Mouse (Mus musculus) liver, embryonic 11.5 days (tissue): Measurements from ENCODE around the gene Slc44a2. TPM values are rescaled to one million over a fixed set of nuclear protein-coding genes. Genes with fewer than 3 reads are reported as not detected.

ENCODE experiments used
- ATAC-seq: fragments of 200-750 bp; cut with Nextera tagmentation; replicated peaks from 2 replicates; pipeline ENCODE4 v1.8.0; 2017; ENCODE audit warnings: moderate number of reproducible peaks, mild to moderate bottlenecking, moderate TSS enrichment, moderate library complexity; ENCODE audit not compliant: low FRiP score
- DNase-seq: peaks from one replicate; pipeline ENCODE4 v3.0.0-alpha.2; 2017; ENCODE audit warnings: low spot score
- H3K27ac ChIP-seq: fragments of 300-500 bp; sonication (generic); 2 replicates; pipeline ENCODE4 v1.5.1; 2014; ENCODE audit warnings: mild to moderate bottlenecking, low read depth, low read length, control low read depth
- H3K27me3 ChIP-seq: fragments of 300-500 bp; sonication (generic); replicated peaks from 2 replicates; pipeline ENCODE4 v1.6.1; 2014; ENCODE audit warnings: low read length, mixed read lengths; ENCODE audit not compliant: control insufficient read depth, insufficient read depth
- H3K36me3 ChIP-seq: fragments of 300-500 bp; sonication (generic); 2 replicates; pipeline ENCODE4 v1.6.1; 2014; ENCODE audit warnings: mild to moderate bottlenecking, low read length, moderate library complexity, mixed read lengths; ENCODE audit not compliant: control insufficient read depth, insufficient read depth
- H3K4me1 ChIP-seq: fragments of 300-500 bp; sonication (generic); replicated peaks from 2 replicates; pipeline ENCODE4 v1.6.1; 2014; ENCODE audit warnings: low read length, mixed read lengths; ENCODE audit not compliant: control insufficient read depth, insufficient read depth
- H3K4me2 ChIP-seq: fragments of 300-500 bp; sonication (generic); 2 replicates; pipeline ENCODE4 v1.6.1; 2014; ENCODE audit warnings: mild to moderate bottlenecking, control low read depth, moderate library complexity
- H3K4me3 ChIP-seq: fragments of 300-500 bp; sonication (generic); 2 replicates; pipeline ENCODE4 v1.5.1; 2014; ENCODE audit warnings: low read depth, low read length, control low read depth
- H3K9ac ChIP-seq: fragments of 300-500 bp; sonication (generic); 2 replicates; pipeline ENCODE4 v1.6.1; 2014; ENCODE audit warnings: low read depth, low read length, control low read depth
- H3K9me3 ChIP-seq: fragments of 300-500 bp; sonication (generic); 2 replicates; pipeline ENCODE4 v1.6.1; 2016; ENCODE audit warnings: low read length, inconsistent platforms, mixed read lengths; ENCODE audit not compliant: control insufficient read depth
- whole genome bisulfite sequencing: fragments of 180-500 bp; shearing (Covaris S2); extraction: QIAGEN DNeasy Blood & Tissue Kit; methylation state at CpG from one replicate; pipeline ENCODE4 v1.1.7; 2014; 5-methylcytosine and 5-hydroxymethylcytosine counted together
- polyA plus RNA-seq: library from polyadenylated mRNA; unstranded; fragments of >200 nt; fragmentation: Nextera tagmentation; extraction: Ambion mirVana; gene quantifications from 2 replicates; pipeline ENCODE4 v1.2.1, GENCODE M21; 2014

Slc44a2 gene
- polyA plus RNA-seq, 1 experiment from 2014 or later = 57.2 TPM

DNA sequence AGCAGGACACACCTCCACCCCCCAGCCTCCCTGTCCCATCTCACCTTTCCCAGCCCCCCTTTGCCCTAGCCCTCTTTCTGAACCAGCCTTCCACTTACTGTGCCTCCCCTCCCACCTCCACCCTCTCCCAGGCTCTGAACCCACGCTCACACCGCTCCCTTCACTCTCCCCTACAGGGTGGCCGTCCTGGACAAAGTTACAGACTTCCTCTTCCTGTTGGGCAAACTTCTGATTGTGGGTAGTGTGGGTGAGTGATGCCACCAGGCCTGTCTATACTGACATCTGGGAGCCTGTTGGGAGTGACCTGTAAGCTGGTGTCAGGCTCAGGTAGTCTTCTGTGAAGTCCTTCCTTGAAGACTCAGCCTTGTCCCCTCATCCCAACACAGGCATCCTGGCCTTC is 27.7 kb downstream of the Slc44a2 start:
- no peak overlapping the region for H3K4me3 ChIP-seq
- no peak for DNase-seq
- ATAC-seq = no peak
- no peaks in the 10 kb centered on the region for H3K27me3 ChIP-seq
- H3K36me3 ChIP-seq = peaks cover 26% of the 10 kb centered on the region
- no peak overlapping the region for H3K9ac ChIP-seq
- H3K9me3 ChIP-seq = no peaks in the 10 kb centered on the region
- H3K4me2 ChIP-seq = no peak overlapping the region
- 77% methylated on average over 3 of the region's 3 CpGs for WGBS
- H3K27ac ChIP-seq = 0 out of 2 replicates have a peak overlapping the region, but pooled peaks have one; percentile 5
- H3K4me1 ChIP-seq = peaks cover 13% of the 10 kb centered on the region

DNA sequence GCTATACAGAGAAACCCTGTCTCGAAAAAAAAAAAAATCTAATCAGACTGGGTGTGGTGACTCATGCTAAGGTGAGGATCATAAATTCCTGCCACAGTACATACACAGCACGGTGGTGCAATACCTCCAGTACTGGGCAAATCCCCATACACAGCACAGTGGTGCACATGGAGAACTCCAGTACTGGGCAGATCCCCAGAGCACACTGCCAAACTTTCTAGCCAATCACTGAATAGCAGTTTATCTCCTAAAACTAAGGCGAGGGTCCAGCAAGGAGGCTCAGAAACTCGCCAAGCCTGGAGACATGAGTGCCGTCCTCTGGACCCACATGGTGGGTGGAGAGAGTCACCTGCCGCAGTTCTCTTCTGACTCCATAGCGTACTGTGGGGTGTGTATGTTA is 30.7 kb downstream of the Slc44a2 start:
- Histone ChIP-seq H3K9ac (no peak overlapping the region), H3K36me3 (peaks cover 22% of the 10 kb centered on the region), H3K27ac (no peak overlapping the region), H3K27me3 (no peaks in the 10 kb centered on the region), H3K4me1 (peaks cover 17% of the 10 kb centered on the region), H3K4me2 (no peak overlapping the region), H3K4me3 (no peak overlapping the region), H3K9me3 (no peaks in the 10 kb centered on the region)
- 74% methylated on average over 7 of the region's 7 CpGs for WGBS
- ATAC-seq (no peak), DNase-seq (no peak)

DNA sequence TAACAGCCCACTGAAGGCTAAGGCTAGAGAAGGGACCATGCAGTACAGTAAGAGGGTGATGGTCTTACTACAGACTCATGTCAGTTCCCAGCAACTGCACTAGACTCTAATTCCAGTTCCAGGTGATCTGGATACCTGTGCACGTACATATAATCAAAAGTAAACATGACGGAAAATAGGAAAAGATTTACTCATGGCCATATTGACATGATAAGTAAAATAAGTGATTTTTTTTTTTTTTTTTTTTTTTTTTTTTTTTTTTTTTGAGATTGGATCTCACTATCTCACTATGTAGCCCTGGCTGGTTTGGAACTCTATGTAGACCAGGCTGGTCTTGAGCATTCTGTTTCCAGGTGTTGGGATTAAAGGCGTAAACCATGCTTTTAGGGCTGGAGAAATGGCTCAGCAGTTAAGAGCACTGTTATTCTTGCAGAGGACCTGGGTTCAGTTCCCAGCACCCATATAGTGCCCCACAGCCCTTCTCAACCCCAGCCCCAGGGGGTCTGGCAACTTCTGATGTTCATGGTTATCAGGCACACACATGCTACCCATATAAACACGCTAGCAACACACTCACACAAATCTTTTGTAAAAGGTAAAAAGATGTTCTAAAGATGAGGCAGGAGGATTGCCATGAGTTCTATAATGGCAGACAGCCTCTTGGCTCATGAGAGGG is 31.3 kb downstream of the Slc44a2 start:
- peaks cover 19% of the 10 kb centered on the region for H3K36me3 ChIP-seq
- H3K27ac ChIP-seq = peak overlapping the region; percentile 79
- H3K4me2 ChIP-seq = peak overlapping the region; percentile 51

DNA sequence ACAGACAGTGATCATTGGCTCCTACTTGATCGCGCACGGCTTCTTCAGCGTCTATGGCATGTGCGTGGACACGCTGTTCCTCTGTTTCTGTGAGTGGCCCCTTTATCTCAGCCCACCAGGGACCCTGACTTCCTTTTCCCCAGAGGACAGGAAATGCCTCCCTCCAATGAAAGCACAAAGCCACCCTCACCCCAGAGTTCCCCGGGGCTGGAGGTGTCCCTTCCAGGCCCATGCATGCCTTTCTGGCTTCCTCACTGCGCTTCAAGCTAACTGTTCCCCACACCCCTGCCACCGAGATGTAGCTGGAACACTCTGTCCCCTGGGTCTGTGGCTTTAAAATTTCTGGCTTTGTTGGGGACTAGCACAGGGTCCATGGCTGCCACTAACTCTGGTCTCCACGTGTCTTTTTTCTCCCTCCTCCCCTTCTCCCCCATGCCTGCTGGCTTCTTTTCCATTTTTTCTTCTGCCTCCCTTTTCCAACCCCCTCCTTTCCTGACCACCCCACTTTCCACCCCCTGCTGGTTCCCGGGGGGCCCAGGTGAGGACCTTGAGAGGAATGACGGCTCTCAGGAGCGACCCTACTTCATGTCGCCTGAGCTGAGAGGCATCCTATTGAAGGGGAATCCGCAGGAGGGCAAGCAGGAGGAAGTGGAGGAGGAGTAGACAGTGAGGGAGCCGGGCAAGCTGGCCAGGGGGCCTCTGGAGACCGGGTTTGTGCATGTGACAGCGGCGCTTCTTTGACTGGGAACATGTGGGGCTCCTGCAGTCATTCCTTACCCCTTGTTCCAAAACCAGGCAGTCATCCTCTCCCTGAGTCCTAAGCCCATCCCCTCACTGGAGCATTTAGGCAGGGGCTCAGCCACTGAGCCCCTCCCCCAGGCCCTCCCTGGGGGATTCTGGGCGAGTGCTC is 32.2 kb downstream of the Slc44a2 start:
- Histone ChIP-seq H3K9ac (peak overlapping the region; percentile 53), H3K27me3 (no peaks in the 10 kb centered on the region), H3K4me1 (peaks cover 17% of the 10 kb centered on the region), H3K4me3 (no peak overlapping the region; the same call in 1 of the 2 replicates), H3K36me3 (peaks cover 18% of the 10 kb centered on the region), H3K27ac (peak overlapping the region; percentile 79), H3K4me2 (peak overlapping the region; percentile 51), H3K9me3 (no peaks in the 10 kb centered on the region)
- ATAC-seq (peak; percentile 72), DNase-seq (peak; percentile 55)
- WGBS = 14% methylated on average over 20 of the region's 20 CpGs

More for the DNA sequence above, 31.3 kb downstream of the Slc44a2 start:
- peaks cover 17% of the 10 kb centered on the region for H3K4me1 ChIP-seq
- no peak for DNase-seq
- no peaks in the 10 kb centered on the region for H3K27me3 ChIP-seq
- peak overlapping the region; percentile 11; the same call in 1 of the 2 replicates for H3K4me3 ChIP-seq
- no peak for ATAC-seq
- H3K9me3 ChIP-seq = no peaks in the 10 kb centered on the region
- peak overlapping the region; percentile 53; the same call in 1 of the 2 replicates for H3K9ac ChIP-seq
- WGBS = 85% methylated on average over 4 of the region's 4 CpGs

DNA sequence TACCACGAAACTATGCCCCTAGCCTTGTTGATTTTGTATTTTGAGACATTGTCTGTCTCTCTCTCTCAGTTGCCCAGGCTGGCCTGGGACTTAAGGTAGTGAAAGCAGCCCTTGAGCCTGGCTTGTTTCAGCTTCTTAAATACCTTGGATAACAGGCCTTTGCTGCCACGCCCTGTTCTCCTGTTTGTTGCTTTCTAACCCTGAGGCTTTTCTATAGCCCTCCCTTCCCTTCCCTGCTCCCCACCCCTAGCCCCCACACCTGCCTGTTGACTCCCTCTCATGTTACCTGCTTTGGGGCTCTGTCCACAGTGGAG is 32.8 kb downstream of the Slc44a2 start:
- no peaks in the 10 kb centered on the region for H3K27me3 ChIP-seq
- 54% methylated on average over 2 of the region's 2 CpGs for WGBS
- DNase-seq (no peak), ATAC-seq (no peak)
- no peaks in the 10 kb centered on the region for H3K9me3 ChIP-seq
- H3K36me3 ChIP-seq = peaks cover 14% of the 10 kb centered on the region
- H3K4me1 ChIP-seq = peaks cover 17% of the 10 kb centered on the region
- no peak overlapping the region for H3K4me3 ChIP-seq
- peak overlapping the region; percentile 51; the same call in 1 of the 2 replicates for H3K4me2 ChIP-seq
- peak overlapping the region; percentile 53 for H3K9ac ChIP-seq
- peak overlapping the region; percentile 79 for H3K27ac ChIP-seq

DNA sequence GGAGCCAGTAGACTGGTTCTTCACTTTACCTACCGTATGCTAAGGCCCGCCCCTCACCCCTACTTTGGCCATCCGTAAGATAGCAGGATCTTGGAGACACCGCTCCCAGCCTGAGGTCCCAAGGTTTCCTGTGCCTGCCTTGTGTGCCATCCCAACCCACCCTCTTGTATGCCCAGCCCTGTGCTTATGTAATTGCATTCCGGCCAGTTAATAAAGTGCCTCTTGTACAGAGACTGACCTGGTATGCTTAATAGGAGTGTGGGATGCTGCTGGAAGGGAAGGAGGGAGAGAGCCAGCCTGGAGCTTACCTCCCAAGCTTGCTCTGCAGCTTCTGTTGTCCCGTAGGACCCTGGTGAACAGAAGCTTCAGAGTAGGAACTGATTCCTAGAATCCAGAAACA is 34.3 kb downstream of the Slc44a2 start:
- ATAC-seq (no peak), DNase-seq (no peak)
- Histone ChIP-seq H3K9ac (no peak overlapping the region), H3K36me3 (peaks cover 14% of the 10 kb centered on the region), H3K9me3 (no peaks in the 10 kb centered on the region), H3K4me2 (no peak overlapping the region), H3K27ac (no peak overlapping the region), H3K4me3 (no peak overlapping the region), H3K4me1 (peaks cover 17% of the 10 kb centered on the region), H3K27me3 (no peaks in the 10 kb centered on the region)
- WGBS = 88% methylated on average over 6 of the region's 6 CpGs

DNA sequence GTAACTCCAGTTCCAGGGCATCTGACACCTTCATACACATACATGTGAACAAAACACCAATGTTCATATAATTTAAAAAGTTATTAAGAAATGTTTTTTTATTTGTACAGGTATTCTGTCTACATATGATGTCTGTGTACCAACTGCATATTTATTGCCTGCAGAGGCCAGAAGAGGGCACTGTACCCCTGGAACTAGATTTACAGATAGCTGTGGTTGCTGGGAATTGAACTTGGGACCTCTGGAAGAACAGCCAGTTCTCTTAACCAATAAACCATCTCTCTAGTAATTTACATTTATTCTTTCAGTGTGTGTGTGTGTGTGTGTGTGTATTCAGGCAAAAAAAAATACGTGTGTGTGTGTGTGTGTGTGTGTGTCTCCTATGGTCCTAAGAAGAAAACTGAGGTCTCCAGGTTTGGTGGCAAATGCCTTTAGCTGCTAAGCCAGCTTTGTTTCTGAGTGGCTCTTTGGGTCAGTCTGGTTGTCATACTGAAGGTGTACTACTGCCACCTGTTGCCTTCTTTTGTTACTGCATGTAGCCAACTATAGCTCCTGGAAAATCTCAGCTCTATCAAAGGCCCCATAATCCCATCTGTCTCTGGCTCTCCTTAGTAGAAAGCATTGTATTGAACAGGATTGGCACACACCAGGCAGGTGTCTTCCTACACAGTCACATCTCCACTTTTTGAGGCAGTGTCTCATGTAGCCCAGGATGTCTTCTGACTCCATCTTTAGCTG is 36.7 kb downstream of the Slc44a2 start:
- ATAC-seq (peak; percentile 39; the same call in 1 of the 2 replicates), DNase-seq (no peak)
- Histone ChIP-seq H3K27ac (no peak overlapping the region), H3K27me3 (peaks cover 2% of the 10 kb centered on the region; the same call in 1 of the 2 replicates), H3K4me3 (no peak overlapping the region), H3K4me2 (no peak overlapping the region), H3K9ac (no peak overlapping the region), H3K9me3 (no peaks in the 10 kb centered on the region), H3K4me1 (peaks cover 14% of the 10 kb centered on the region), H3K36me3 (peaks cover under 1% of the 10 kb centered on the region)
- 0% methylated on average over 1 of the region's 1 CpGs for WGBS

DNA sequence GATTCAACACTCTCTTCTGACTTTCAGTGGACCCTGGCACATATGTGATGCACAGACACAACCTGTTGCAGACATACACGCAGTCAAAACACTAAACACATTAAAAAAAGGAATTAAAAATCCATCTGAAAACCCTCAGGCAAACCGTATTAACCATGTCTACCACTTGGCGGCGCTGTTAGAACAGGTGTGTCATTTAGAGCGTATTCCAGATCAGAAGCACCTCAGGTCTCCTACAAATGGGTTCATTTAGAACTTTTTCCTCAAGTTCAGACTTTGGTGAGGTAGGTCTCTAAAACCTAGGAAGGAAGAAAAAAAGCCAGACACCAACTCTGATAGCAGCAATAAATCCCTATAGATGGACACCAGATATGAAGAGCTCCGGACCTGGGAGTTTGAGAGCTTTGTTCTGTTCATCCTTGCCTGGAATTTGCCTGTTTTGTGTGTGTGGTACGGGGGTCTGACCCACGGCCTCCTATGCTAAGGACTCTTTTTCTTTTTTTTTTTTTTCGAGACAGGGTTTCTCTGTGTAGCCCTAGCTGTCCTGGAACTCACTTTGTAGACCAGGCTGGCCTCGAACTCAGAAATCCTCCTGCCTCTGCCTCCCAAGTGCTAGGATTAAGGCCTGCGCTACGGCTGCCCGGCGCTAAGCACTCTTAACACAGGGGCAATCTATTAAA is 46.2 kb downstream of the Slc44a2 start:
- Histone ChIP-seq H3K9me3 (no peaks in the 10 kb centered on the region), H3K36me3 (no peaks in the 10 kb centered on the region; the same call in 1 of the 2 replicates), H3K4me2 (peak overlapping the region; percentile 76), H3K27ac (peak overlapping the region; percentile 88), H3K9ac (peak overlapping the region; percentile 54), H3K4me3 (peak overlapping the region; percentile 35), H3K4me1 (peaks cover 17% of the 10 kb centered on the region), H3K27me3 (no peaks in the 10 kb centered on the region)
- WGBS = 28% methylated on average over 14 of the region's 14 CpGs
- ATAC-seq (0 out of 2 replicates have a peak, but pooled peaks have one; percentile 5), DNase-seq (no peak)
